Mouse (Mus musculus) erythroblast, adult 5-6 weeks (primary cell): Measurements from ENCODE around the gene Chrnd. TPM values are rescaled to one million over a fixed set of nuclear protein-coding genes. Genes with fewer than 3 reads are reported as not detected.

ENCODE experiments used
- ATAC-seq: replicated peaks from 2 replicates; pipeline ENCODE4 v1.8.0; 2016; ENCODE audit warnings: moderate number of reproducible peaks, mild to moderate bottlenecking, moderate TSS enrichment, inconsistent platforms; ENCODE audit not compliant: poor library complexity, low FRiP score, severe bottlenecking
- total RNA-seq, 2 experiments: library from RNA; stranded (forward) in 1 of 2; stranded (reverse) in 1 of 2; fragments of 150-400 nt in 1 of 2; fragments of 200-764, 138-1000 nt in 1 of 2; gene quantifications; 2 replicates each; pipeline versions ENCODE4 v1.2.3 to v1.2.4; 2015 to 2017; ENCODE audit warnings: low replicate concordance in 2 of 2

The Chrnd gene
- not detected in 2 replicates for total RNA-seq (2015; ENCODE audit: low replicate concordance)
- not detected in 2 replicates for total RNA-seq (2017; ENCODE audit: low replicate concordance)

- no peak for ATAC-seq
These were observed at the start of gene Chrnd for GRCm38 (mm10) chr1:87190429-87190828. Gene Chrnd, plus strand, starts transcription at chr1:87190607.

- ATAC-seq, result no peak
These were observed 48.9 kb upstream of the Chrnd start for GRCm38 (mm10) chr1:87141550-87141949.

GRCm38 (mm10) chr1:87142456-87142855, 48.0 kb upstream of the Chrnd start:
- no peak for ATAC-seq

- no peak for ATAC-seq
These were observed 47.3 kb upstream of the Chrnd start for GRCm38 (mm10) chr1:87143141-87143540.

- no peak for ATAC-seq
These were observed 41.0 kb upstream of the Chrnd start for GRCm38 (mm10) chr1:87149422-87149821.

- ATAC-seq, result no peak
These were observed 39.1 kb upstream of the Chrnd start for GRCm38 (mm10) chr1:87151286-87151685.

- ATAC-seq, result no peak
These were observed 36.5 kb upstream of the Chrnd start for GRCm38 (mm10) chr1:87153776-87154500.

- no peak for ATAC-seq
These were observed 35.8 kb upstream of the Chrnd start for GRCm38 (mm10) chr1:87154501-87155120.

GRCm38 (mm10) chr1:87155531-87156198, 34.7 kb upstream of the Chrnd start:
- ATAC-seq, result no peak

GRCm38 (mm10) chr1:87156199-87156587, 34.2 kb upstream of the Chrnd start, which contains the start of gene Ecel1:
Gene Ecel1, minus strand, starts transcription at chr1:87156521.
- ATAC-seq, result no peak

GRCm38 (mm10) chr1:87159396-87159795, 31.0 kb upstream of the Chrnd start:
- no peak for ATAC-seq

GRCm38 (mm10) chr1:87164164-87164795, 26.1 kb upstream of the Chrnd start:
- ATAC-seq, result no peak

- ATAC-seq, result no peak
These were observed 25.6 kb upstream of the Chrnd start for GRCm38 (mm10) chr1:87164796-87165184.

- no peak for ATAC-seq
These were observed 19.9 kb upstream of the Chrnd start for GRCm38 (mm10) chr1:87170458-87170857.

GRCm38 (mm10) chr1:87171312-87171711, 19.1 kb upstream of the Chrnd start:
- no peak for ATAC-seq

GRCm38 (mm10) chr1:87172316-87172715, 18.1 kb upstream of the Chrnd start:
- no peak for ATAC-seq

- no peak for ATAC-seq
These were observed 16.1 kb upstream of the Chrnd start for GRCm38 (mm10) chr1:87174006-87174955.

- no peak for ATAC-seq
These were observed 14.5 kb upstream of the Chrnd start for GRCm38 (mm10) chr1:87175852-87176292.

- ATAC-seq, result no peak
These were observed 9.5 kb upstream of the Chrnd start for GRCm38 (mm10) chr1:87180896-87181295.
